Mouse (Mus musculus) MEL-GATA-1-ER (cell line): ENCODE data around the gene Pear1.

Experiments used
- DNase-seq: peaks from one replicate; pipeline ENCODE4 v3.0.0-alpha.2; 2012; ENCODE audit warnings: low read depth; ENCODE audit errors: extremely low read depth

The Pear1 gene

GRCm38 (mm10) chr3:87733098-87733497 is 91.0 kb downstream of the Pear1 start:
- DNase-seq = no peak

GRCm38 (mm10) chr3:87728696-87729095 is 95.4 kb downstream of the Pear1 start:
- no peak for DNase-seq

- DNase-seq = no peak
Observed at GRCm38 (mm10) chr3:87726191-87726590, 97.9 kb downstream of the Pear1 start.

DNA sequence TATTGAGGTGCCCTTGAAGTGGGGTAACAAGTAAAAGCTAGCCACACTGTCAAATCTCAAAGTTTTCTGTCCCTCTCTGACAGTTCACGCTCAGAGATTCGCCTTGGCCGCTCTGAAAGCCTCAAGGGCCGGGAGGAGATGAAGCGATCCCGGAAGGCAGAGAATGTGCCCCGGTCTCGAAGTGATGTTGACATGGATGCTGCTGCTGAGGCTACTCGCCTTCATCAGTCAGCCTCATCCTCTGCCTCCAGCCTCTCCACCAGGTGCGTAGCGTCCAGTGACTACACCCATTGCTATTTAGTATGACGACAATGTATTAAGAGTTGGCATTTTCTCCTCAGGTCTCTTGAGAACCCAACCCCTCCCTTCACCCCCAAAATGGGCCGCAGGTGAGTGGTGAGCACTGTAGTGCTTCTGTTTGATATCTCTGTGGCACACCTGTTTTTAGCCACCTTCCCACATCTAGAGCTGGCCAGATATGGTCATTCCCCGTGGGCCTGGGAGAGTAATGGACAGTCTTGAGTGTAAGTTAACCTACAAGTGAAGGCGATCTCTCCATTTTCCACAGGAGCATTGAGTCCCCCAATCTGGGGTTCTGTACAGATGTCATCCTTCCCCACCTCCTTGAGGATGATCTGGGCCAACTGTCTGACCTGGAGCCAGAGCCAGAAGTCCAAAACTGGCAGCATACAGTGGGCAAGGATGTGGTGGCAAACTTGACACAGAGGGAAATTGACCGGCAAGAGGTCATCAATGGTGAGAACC is 98.5 kb downstream of the Pear1 start:
- no peak for DNase-seq

- DNase-seq = no peak
Observed at GRCm38 (mm10) chr3:87724556-87724955, 99.5 kb downstream of the Pear1 start.

DNA sequence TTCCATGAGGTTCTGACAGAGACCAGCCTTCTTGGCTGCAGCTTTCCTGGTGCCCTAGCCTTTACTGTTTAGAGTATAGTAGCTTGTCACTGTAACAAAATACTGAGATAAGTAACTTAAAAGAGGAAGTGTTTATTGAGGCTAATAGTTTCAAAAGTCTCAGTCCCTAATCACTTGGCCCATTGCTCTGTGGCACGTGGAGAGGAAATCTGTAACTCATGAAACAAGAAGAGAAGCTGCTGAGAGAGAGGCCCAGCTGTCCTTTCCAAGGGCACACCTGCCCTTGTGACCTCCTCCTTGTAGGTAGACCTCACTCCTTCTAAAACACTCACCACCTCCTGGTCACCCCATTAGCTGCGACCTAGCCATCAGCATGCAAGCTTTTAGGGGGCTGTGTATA is 105.6 kb downstream of the Pear1 start:
- peak; percentile 63 for DNase-seq
